Mouse (Mus musculus): ENCODE data around the gene Smad9.

DNA sequence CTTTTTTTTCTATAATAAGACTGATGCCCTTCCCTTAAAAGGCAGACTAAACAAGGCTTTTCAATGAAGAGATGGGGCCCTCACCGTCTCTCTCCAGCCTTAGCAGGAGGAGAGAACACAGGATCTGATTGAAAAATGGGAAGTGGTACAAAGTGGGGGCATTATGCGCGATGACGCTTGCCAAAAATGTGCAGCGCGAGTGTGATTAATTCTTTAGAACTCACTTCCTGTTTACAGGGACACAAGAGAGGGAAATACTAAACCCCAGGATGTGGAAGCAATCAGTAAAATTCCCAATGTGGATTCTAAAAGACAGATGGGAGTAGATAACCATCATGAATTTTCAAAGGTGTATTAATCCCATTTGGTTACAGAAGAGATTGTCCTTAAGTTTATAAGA, 59.2 kb downstream of the Smad9 start:
- TF ChIP-seq CTCF (IDR thresholded peaks at IDR 0.05; ENCODE audit: low read depth, low read length) (no peak), POLR2A (IDR thresholded peaks at IDR 0.05; ENCODE audit: insufficient read depth, low read length) (no peak)
